Mouse (Mus musculus) thymus, postnatal 10 days (tissue): ENCODE data around the gene Thsd4.
"Not testable (repeated sequence)": the region's sequence is repeated elsewhere in the genome, so short reads cannot be mapped to it uniquely, and the experiment has no call there.

Experiments
- DNase-seq, 2 experiments: peaks; one replicate each; pipeline ENCODE4 v3.0.0; 2021; ENCODE audit warnings: low spot score in 2 of 2

Gene Thsd4

DNA sequence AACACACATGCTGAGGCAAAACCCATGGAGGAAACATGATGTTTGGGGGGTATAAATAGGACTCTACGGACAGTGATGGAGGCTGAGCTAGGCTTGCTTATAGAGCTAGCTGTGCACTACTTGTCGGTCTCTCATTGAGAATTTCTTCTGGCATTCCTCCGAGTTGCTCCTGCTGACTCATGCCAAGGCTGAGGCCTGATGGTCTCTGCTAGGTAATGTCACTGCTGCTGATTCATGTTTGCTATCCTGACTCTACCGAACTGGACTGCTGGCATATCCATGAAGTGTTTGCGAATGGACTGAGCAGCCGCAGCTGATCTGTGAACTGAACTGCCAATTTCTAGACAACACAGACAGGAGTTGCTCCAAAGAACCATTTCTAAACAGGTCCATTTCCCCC lies 305.8 kb downstream of the Thsd4 start:
- no peak for DNase-seq

DNA sequence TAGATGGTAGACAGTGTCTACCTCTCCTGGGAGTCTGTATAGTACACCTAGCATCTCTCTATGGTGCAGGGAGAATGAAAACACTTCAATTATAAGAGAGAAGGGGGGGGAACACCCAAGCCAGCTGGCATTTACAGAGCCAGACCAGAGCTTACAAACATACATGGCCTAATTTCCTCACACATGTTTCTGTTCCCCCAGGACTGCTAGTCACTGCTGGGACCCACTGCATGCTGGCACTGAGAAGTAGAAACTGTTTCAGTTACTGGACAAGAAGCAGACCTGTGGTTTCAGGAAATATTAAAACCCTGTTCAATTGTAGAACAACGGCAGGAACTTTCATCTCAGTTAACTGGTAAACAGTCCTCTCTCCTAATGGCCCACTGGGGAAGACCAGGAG lies 308.7 kb downstream of the Thsd4 start:
- no peak for DNase-seq

DNA sequence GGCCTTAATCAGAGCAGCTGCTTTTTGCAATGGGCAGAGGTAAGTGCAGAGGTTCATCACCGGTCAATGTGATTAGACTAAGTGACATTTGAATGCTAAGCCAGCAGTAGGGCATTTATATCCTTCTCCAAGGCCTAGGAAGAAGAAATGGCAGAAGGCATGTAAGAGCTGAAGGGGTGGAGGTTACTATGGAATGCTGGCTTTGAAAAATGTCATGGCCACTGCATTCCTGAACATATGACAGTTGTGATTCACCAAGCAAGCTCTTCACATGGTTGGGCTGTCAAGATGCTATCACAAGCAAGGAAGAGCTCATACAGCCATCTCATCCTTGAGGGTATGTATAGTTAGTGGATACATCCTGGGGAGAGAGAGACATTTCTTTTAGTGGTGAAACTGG lies 313.0 kb downstream of the Thsd4 start:
- no peak for DNase-seq

DNA sequence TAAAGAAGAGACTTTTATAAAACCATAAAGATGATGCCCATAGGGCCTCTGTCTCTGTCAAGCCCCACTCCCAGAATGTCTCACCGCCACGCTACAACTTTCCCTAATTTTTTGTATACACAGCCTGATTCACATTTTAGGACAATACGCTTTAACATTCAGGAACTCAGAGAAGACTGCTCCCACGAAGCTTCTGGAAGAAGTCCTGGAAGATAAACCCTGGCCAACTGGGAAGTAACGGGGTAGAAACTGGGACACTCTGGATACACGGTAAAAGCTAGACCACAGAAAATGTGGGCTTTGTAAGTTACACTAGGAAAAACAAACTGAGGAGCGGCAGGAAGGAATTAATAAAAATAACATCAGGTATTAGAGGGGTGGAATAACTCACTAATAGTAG lies 318.7 kb downstream of the Thsd4 start:
- no peak for DNase-seq

DNA sequence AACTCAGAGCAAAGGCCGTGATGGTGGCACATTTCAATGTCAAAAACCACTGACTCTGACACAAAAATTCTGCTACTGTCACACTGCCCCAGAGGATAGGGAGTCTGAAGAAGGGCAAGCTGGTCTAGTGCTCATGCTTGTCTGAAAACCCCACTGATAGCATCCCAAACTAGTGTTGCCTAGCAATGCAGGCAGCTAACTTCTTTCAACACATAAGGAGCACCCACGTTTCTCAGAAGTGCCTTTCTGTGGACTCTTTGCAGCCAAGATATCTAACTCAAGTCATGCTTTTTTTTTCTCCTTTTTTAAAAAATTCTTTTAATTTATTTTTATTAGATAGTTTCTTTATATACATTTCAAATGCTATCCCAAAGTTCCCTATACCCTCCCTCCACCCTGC lies 321.4 kb downstream of the Thsd4 start:
- DNase-seq, result no peak

DNA sequence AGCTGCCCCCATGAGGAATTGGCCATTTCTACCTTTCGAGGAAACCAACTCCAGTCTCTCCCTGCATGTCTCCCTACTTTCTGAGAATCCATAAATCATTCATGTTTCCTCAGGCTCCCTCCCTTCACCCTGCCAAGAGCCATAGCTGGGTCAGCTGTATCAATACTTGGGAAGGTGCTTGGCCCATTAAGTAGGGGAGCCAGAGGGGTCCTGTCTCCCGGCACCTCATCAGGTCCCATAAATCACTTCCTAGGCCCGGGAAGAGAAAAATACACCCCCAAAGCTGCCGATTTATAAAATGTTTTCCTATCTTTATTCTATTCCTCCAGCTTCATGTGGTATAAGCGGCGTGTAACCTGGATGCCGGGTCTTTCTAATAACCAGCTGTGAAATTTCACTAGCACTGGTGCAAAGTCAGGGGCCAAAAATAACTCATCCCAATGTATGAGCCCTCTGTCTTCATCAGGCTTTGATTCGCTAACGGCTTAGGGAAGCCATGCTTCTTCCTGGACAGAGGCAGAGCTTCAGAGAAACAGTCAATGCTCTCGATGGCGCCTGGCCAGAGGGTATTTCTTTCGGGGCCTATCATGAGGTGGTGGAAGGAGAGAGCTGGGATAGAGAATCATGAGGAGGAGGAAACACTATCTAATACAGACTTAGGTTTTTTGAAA lies 323.2 kb downstream of the Thsd4 start:
- DNase-seq, result no peak

DNA sequence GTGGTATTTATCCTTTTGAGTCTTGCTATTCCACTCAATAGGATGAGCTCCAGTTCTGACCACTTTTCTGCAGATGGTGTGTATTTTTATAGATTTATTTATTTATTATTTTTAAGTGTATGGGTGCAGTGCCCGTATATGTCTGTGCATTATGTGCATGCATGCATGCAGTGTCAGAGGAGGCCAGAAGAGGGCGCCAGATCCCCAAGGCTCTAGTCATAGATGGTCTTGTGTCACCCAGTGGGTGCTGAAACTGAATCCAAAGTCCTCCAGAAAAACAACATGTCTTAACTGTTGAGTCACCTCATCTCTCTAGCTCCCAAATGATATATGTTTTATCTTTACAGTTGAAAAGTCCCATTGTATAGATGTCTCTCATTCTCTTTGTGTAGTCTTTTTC lies 326.3 kb downstream of the Thsd4 start:
- DNase-seq, result peak in 1 of 2 experiments; percentile 6

DNA sequence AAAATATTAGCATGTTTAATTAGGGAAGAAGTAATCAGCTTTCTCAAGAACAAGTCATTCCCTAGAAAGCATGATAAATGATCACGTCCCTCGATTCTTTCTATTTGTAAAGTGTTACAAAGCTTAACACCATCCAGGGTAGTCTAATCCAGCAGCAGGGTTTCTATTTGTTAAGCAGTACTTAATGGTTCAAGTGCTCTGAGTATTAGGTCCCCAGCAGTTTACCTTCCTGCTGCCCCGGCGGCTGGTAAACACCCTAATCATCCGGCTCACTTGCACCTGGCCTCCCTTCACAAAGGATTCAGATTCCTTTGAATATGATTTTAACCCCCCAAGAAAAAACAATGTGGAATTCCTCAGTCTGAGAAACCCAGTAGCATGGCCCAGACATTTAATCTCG lies 326.9 kb downstream of the Thsd4 start:
- no peak for DNase-seq

DNA sequence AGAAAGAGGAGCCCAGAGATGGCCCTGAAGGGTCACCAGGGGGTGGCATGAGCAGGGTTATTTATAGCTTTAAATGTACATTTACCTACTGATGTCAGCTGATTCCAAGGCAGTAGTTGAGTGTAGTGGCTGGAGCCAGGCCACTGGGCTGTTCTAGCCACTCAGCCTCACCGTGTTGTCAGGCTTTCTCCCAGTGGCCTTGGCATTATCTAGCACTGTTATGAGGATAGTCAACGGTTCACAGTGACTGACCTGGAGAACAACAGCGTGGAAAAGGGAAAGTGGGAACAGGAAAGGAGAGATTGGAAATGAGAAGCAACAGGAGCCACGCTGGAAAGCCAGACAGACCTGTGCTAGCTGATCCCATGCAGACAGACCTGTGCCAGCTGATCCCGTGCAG lies 329.5 kb downstream of the Thsd4 start:
- no peak for DNase-seq

DNA sequence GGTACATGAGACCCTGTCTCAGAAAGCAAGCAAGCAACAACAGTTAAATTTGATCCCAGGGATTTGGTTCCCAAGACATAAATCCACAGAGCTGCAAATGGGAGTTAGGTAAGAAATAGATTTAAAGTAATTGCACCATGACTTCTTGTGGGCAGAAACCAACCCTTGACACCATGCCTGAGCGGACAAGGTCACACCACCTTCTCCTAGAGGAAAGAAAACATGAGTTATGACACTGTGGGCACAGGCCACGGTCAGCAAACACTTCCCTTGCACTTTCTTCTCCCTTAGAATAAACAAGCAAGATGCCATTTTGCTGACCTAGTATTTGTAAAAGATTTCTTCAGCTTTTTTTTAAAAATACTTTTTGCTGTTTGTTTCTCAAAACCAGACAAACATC lies 334.4 kb downstream of the Thsd4 start:
- DNase-seq, result no peak

DNA sequence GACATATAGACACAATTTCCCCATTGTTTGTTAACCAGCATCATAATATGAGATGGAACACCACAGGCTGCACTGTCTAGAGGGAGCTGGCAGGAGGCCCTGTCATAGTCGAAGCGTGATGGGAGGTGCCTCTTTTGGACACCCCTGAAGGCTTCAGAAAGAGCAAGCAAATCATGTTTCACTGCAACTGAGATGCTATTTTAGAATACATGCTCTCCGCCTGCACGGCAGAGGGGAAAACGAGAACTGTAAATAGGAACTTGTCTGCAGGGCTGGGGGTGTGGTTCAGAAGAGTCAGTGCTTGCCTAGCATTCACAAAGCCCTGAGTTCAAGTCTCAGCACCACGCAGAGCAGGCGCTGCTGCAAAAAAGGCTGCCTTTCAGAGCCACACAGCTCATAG lies 334.9 kb downstream of the Thsd4 start:
- no peak for DNase-seq

DNA sequence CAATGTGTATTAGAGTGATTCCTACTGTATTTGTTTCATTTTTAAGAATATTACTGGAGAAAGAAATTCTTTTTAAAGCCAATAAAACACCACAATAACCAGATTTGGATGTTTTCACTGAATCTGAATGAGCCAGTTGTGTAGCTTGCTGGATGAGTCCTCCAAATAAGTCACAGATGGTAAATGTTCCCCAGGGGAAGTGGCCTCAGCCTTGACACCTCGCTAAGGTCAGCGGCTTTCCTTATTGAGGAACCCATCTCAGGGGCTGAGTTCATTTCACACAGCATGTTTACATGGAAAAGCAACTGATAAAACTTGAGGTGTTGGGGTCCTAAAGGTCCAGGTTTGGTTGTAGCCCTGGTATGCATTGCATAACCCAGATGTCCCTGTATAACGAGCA lies 337.8 kb downstream of the Thsd4 start:
- DNase-seq, result no peak

DNA sequence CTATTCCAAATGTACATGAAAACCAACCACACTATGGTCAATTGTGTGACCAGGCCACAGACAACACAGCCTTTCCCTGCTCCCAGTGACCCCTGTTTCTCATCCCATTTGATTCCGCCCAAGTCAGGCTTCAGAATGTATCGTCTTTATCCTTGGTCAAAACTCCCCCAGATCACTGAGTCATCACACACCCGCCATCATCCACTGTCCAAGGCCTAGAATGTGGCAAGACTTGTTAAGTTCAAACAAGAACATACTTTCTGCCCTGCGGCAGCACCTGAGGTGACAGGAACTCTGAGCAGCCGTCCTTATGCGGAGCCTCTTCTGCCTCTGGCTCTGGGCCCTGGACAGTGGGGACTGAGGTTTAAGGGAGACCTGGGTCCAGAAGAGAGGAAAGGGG lies 339.5 kb downstream of the Thsd4 start:
- DNase-seq, result no peak

DNA sequence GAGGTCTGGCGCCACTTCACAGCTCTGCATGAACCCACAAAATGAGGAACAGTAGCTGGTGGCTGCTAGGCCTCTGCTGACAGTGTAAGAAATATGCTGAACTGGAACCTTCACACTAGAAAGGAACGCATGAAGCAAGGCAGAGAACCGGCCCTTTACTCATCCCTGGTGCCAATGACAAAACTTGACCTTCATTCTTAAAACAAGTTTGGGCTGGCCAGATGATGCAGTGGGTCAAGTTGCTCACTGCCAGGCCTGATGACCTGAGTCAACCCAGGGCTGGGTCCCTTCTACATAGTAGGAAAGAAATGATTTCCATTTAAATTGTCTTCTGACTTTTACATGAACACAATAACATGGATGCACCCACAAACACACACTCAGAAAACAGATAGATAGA lies 340.9 kb downstream of the Thsd4 start:
- no peak for DNase-seq

DNA sequence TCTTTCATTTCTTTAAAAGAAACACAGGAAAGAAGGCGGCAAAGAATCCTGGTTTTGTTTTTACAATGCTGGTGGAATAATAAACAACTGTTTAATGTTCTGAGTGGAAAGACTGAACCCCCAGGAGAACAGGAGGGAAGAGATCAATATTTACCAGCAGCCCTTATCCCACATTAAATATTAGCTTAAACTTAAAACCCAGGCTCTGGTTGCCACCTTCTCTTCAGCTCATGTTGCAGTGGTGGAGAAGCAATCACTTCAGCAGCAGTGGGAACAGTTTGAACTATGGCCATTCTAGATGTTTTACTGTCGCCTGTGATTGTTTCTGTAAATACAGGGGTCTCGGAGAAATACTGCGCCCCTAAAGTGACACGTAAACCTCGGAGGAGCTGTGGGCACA lies 341.7 kb downstream of the Thsd4 start:
- no peak for DNase-seq

DNA sequence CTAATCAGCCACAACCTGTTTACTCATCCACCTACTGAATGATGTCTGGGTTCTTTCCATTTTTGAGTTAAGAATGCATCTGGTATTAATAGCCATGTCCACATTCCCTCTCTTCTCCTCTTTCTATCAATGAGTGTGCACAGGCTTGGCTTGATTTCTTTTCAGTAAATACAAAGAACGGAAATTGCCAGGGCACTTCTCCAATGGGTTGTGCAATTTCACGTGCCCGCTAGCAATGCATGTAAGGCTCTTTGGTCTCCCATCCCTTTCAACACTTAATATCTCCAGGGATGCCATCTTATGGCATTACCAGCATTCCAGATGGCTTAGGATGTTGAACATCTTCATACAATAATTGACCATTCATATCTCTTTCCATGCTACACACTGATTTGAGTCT lies 345.5 kb downstream of the Thsd4 start:
- DNase-seq, result no peak

DNA sequence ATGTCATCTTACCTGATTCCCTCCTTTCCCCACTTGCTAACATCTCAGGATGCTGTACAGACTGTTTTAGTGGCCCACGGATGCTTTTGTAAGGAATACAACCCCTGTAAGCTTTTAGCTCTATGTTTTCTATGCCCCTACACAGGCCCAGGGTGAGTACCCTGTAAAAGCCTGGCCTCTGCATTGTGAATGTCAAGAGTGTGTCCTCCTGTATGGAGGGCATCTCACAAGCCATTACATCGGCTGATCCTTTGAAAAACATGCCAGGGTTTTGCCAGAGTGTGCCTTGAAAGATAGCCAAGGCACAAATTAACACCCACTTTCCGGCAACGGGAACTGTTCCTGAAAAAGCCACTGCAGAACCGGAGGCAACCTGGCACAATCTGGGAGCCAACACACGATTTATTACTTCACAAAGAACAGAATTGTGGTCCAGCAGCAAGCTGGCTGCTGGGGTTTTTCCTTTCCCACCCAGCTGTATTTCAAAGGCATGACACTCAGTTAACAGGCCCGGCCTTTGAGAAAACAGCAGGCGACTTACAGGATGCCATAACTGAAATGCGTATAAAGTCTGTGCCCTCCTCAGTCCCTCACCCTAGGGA lies 349.3 kb downstream of the Thsd4 start:
- not testable (repeated sequence) for DNase-seq

DNA sequence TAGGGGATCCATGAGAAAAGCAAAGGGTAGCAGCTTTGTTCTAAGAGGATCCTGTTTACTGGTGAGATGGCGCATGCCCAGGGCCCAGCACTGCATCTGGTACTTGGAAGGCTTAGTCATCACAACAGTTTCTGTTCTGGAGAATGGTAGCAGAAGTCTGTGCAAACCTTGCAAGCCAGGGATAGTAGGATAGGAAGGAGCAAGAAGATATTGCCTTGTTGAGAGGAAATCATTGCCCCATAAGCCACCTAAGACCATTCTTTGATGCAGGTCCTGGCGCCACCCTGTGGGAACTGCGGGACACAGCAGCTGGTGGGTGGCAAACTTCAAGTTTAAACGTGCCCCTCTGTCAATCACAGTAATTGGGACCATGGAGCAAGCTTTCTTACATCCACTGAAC lies 354.9 kb downstream of the Thsd4 start:
- DNase-seq, result no peak

DNA sequence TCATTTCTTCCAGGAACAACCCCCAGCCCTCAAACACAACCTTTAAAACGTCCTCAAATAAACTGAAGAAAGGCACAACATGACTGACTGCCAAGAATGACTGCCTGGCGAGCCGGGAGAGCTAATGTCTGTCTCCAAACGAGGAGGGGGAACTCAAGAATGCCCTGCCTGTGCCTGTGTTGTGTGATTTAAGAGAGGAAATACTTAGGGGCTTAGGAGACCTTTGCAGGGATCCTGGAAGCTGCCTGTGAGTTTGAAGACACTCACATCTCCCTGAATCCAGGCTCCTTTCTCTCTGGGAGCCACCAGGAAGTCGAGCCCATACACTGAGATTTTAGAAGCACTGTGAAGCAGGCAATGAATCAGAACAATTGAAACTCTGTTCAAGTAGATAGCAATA lies 361.0 kb downstream of the Thsd4 start:
- no peak for DNase-seq

DNA sequence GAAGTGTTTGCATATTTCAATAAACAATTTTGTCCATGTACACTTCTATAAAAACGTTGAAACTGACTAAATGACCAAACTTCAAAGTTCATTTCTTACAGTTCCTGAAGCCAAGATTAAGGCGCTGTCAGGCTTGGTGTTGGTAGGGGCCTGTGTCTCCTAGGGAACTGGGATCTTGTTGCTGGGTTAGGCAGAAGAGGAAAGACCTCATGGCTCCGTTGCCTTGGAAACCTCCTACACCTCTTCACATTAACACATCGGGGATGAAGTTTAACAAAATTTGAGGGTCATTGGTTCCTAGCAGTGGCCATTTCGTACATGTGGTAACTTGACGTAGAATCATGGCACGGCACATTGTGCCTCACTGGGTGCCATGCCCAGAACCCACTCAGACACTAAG lies 361.7 kb downstream of the Thsd4 start:
- DNase-seq, result no peak

DNA sequence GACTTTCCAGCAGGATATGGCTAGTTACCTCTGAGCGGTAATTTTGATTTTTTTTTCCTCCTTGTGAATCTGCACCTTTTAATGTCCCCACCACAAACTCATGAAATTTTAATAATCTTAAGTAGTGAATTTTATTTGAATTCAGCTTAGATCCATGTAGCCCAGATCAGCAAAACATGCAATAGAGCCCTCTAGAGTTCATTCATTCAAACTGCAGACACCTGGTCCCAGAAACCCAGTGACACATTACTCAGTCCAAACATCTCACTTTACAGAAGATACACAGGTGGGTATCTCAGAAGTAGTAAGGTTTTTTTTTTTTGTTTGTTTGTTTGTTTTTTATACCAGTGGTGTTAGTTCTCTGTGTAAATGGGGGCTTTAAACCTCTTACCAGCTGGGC lies 368.9 kb downstream of the Thsd4 start:
- DNase-seq, result no peak

DNA sequence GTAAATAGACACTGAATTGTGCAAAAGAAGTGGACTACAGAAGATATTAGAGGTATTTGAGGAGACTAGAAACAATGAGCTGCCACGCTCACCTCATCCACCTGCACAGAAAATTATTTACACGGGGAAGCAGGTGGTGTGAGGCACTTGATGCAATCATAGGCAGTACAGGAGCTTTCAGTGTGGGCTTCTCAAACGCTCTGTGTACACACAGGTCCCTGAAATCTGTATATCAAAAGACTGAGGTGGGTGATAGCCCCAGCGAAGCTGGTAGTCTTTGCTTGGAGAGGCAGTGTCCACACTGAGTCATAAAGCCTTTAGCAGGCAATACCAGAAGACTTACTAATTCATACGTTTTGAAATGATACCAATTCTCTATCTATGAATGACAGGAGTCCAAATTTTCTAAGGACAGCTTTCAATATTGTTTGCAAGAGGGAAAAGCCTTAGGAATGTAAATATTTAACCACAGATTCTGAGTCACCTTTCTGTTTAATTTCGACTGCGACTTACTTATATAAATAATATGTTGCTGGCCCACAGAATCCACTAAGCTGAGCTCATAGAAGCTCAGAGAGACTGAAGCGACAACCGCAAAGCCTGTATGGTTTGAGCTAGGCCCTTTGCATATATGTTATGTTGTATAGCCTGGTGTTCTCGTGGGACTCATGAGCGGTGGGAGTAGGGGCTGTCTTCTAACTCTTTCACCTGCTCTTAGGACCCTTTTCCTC lies 369.8 kb downstream of the Thsd4 start:
- DNase-seq, result no peak

DNA sequence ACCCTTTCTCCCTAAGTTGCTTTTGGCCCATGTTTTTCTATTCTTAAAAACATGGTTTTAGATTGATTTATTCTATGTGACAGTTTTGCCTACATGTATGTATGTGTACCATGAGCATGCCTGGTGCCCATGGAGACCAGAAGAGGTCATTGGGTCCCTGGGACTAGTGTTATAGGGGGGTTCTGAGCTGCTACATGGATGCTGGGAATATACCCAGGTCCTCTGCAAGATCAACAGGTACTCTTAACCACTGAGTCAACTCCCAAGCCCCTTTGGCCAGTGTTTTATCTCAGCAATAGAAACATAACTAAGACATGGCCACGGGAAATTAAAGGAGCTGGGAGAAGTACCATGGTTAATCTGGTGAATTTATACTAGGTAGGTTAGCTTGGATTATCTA lies 371.3 kb downstream of the Thsd4 start:
- no peak for DNase-seq
